Mouse (Mus musculus) neural tube, embryonic 12.5 days (tissue): ENCODE results near the gene Samd4b. TPM values are rescaled to one million over a fixed set of nuclear protein-coding genes. Genes with fewer than 3 reads are reported as not detected.

Source experiments
- ATAC-seq: fragments of 200-750 bp; cut with Nextera tagmentation; 2 replicates; pipeline ENCODE4 v1.8.0; 2017; ENCODE audit warnings: low read depth, mild to moderate bottlenecking, moderate TSS enrichment, moderate library complexity; ENCODE audit not compliant: low FRiP score
- H3K27ac ChIP-seq: fragments of 300-500 bp; sonication (generic); 2 replicates; pipeline ENCODE4 v1.5.1; 2016
- H3K27me3 ChIP-seq: fragments of 300-500 bp; sonication (generic); replicated peaks from 2 replicates; pipeline ENCODE4 v1.6.1; 2016; ENCODE audit warnings: mild to moderate bottlenecking
- H3K36me3 ChIP-seq: fragments of 300-500 bp; sonication (generic); 2 replicates; pipeline ENCODE4 v1.6.1; 2016; ENCODE audit warnings: mild to moderate bottlenecking
- H3K4me1 ChIP-seq: fragments of 300-500 bp; sonication (generic); 2 replicates; pipeline ENCODE4 v1.6.1; 2016
- H3K4me2 ChIP-seq: fragments of 300-500 bp; sonication (generic); replicated peaks from 2 replicates; pipeline ENCODE4 v1.6.1; 2016; ENCODE audit warnings: mild to moderate bottlenecking
- H3K4me3 ChIP-seq: fragments of 300-500 bp; sonication (generic); 2 replicates; pipeline ENCODE4 v1.5.1; 2016
- H3K9ac ChIP-seq: fragments of 300-500 bp; sonication (generic); 2 replicates; pipeline ENCODE4 v1.6.1; 2016; ENCODE audit warnings: mild to moderate bottlenecking
- H3K9me3 ChIP-seq: fragments of 300-500 bp; sonication (generic); 2 replicates; pipeline ENCODE4 v1.6.1; 2016; ENCODE audit warnings: mild to moderate bottlenecking
- WGBS: fragments of 180-500 bp; shearing (Covaris S2); methylation state at CpG from one replicate; pipeline ENCODE4 v1.1.7; 2016; 5-methylcytosine and 5-hydroxymethylcytosine counted together
- polyA plus RNA-seq: library from polyadenylated mRNA; unstranded; fragments of >200 nt; fragmentation: Nextera tagmentation; extraction: Ambion mirVana; gene quantifications from 2 replicates; pipeline ENCODE4 v1.2.1, GENCODE M21; 2016

Samd4b gene
- polyA plus RNA-seq, 1 experiment from 2014 or later, result 35.0 TPM

- no peak for ATAC-seq
- Histone ChIP-seq H3K4me1 (peaks cover 13% of the 10 kb centered on the region; the same call in 1 of the 2 replicates), H3K27ac (no peak overlapping the region), H3K36me3 (peaks cover 28% of the 10 kb centered on the region), H3K4me3 (no peak overlapping the region), H3K27me3 (no peaks in the 10 kb centered on the region), H3K4me2 (no peak overlapping the region), H3K9me3 (no peaks in the 10 kb centered on the region), H3K9ac (no peak overlapping the region)
- WGBS, result 52% methylated on average over 5 of the region's 5 CpGs
Measured at GRCm38 (mm10) chr7:28570982-28571682, 26.8 kb downstream of the Samd4b start.

GRCm38 (mm10) chr7:28570291-28570981 is 27.5 kb downstream of the Samd4b start:
- Histone ChIP-seq H3K9ac (no peak overlapping the region), H3K27me3 (no peaks in the 10 kb centered on the region), H3K36me3 (peaks cover 35% of the 10 kb centered on the region), H3K4me3 (no peak overlapping the region), H3K9me3 (no peaks in the 10 kb centered on the region), H3K4me2 (no peak overlapping the region), H3K4me1 (peaks cover 13% of the 10 kb centered on the region; the same call in 1 of the 2 replicates), H3K27ac (no peak overlapping the region)
- no peak for ATAC-seq
- WGBS, result 76% methylated on average over 12 of the region's 12 CpGs

GRCm38 (mm10) chr7:28568253-28568652 is 29.7 kb downstream of the Samd4b start:
- Histone ChIP-seq H3K4me1 (peaks cover 13% of the 10 kb centered on the region; the same call in 1 of the 2 replicates), H3K4me3 (no peak overlapping the region), H3K4me2 (no peak overlapping the region), H3K27ac (no peak overlapping the region), H3K9me3 (no peaks in the 10 kb centered on the region), H3K27me3 (no peaks in the 10 kb centered on the region), H3K9ac (no peak overlapping the region), H3K36me3 (peaks cover 57% of the 10 kb centered on the region)
- ATAC-seq, result peak; percentile 42; the same call in 1 of the 2 replicates

GRCm38 (mm10) chr7:28567539-28567938 is 30.4 kb downstream of the Samd4b start:
- Histone ChIP-seq H3K27me3 (no peaks in the 10 kb centered on the region), H3K4me3 (no peak overlapping the region), H3K4me2 (no peak overlapping the region), H3K4me1 (peaks cover 13% of the 10 kb centered on the region; the same call in 1 of the 2 replicates), H3K36me3 (peaks cover 64% of the 10 kb centered on the region), H3K9ac (no peak overlapping the region), H3K27ac (no peak overlapping the region), H3K9me3 (no peaks in the 10 kb centered on the region)
- 91% methylated on average over 4 of the region's 4 CpGs for WGBS
- ATAC-seq, result no peak

- Histone ChIP-seq H3K27me3 (no peaks in the 10 kb centered on the region), H3K9ac (no peak overlapping the region), H3K4me3 (no peak overlapping the region), H3K4me1 (no peaks in the 10 kb centered on the region), H3K36me3 (peaks cover 81% of the 10 kb centered on the region), H3K9me3 (no peaks in the 10 kb centered on the region), H3K4me2 (no peak overlapping the region), H3K27ac (no peak overlapping the region)
- no peak for ATAC-seq
- 78% methylated on average over 5 of the region's 5 CpGs for WGBS
Measured at GRCm38 (mm10) chr7:28565407-28565806, 32.5 kb downstream of the Samd4b start.

- H3K4me1 ChIP-seq, result no peaks in the 10 kb centered on the region
- WGBS, result 96% methylated on average over 13 of the region's 13 CpGs
- no peaks in the 10 kb centered on the region for H3K9me3 ChIP-seq
- H3K4me3 ChIP-seq, result no peak overlapping the region
- no peaks in the 10 kb centered on the region for H3K27me3 ChIP-seq
- H3K9ac ChIP-seq, result no peak overlapping the region
- H3K27ac ChIP-seq, result no peak overlapping the region
- peaks cover 91% of the 10 kb centered on the region for H3K36me3 ChIP-seq
- ATAC-seq, result no peak
- H3K4me2 ChIP-seq, result no peak overlapping the region
Measured at GRCm38 (mm10) chr7:28562951-28563350, 35.0 kb downstream of the Samd4b start.

- H3K9me3 ChIP-seq, result no peaks in the 10 kb centered on the region
- H3K4me1 ChIP-seq, result no peaks in the 10 kb centered on the region
- no peak overlapping the region for H3K4me3 ChIP-seq
- 94% methylated on average over 13 of the region's 13 CpGs for WGBS
- H3K9ac ChIP-seq, result no peak overlapping the region
- H3K36me3 ChIP-seq, result peaks cover 86% of the 10 kb centered on the region
- H3K27me3 ChIP-seq, result no peaks in the 10 kb centered on the region
- H3K4me2 ChIP-seq, result no peak overlapping the region
- no peak overlapping the region for H3K27ac ChIP-seq
- ATAC-seq, result no peak
Measured at GRCm38 (mm10) chr7:28562371-28562770, 35.6 kb downstream of the Samd4b start.

GRCm38 (mm10) chr7:28561967-28562366 is 36.0 kb downstream of the Samd4b start:
- H3K27me3 ChIP-seq, result no peaks in the 10 kb centered on the region
- no peak overlapping the region for H3K4me2 ChIP-seq
- H3K4me1 ChIP-seq, result no peaks in the 10 kb centered on the region
- H3K9me3 ChIP-seq, result no peaks in the 10 kb centered on the region
- no peak for ATAC-seq
- H3K9ac ChIP-seq, result no peak overlapping the region
- no peak overlapping the region for H3K4me3 ChIP-seq
- WGBS, result 92% methylated on average over 11 of the region's 11 CpGs
- H3K36me3 ChIP-seq, result peaks cover 82% of the 10 kb centered on the region
- H3K27ac ChIP-seq, result no peak overlapping the region

- H3K27ac ChIP-seq, result no peak overlapping the region
- no peak for ATAC-seq
- H3K27me3 ChIP-seq, result no peaks in the 10 kb centered on the region
- no peaks in the 10 kb centered on the region for H3K9me3 ChIP-seq
- no peaks in the 10 kb centered on the region for H3K4me1 ChIP-seq
- 94% methylated on average over 10 of the region's 10 CpGs for WGBS
- no peak overlapping the region for H3K9ac ChIP-seq
- H3K36me3 ChIP-seq, result peaks cover 70% of the 10 kb centered on the region
- H3K4me3 ChIP-seq, result no peak overlapping the region
- no peak overlapping the region for H3K4me2 ChIP-seq
Measured at GRCm38 (mm10) chr7:28560856-28561255, 37.1 kb downstream of the Samd4b start.

GRCm38 (mm10) chr7:28558486-28558885 is 39.5 kb downstream of the Samd4b start:
- H3K27me3 ChIP-seq, result no peaks in the 10 kb centered on the region
- H3K27ac ChIP-seq, result no peak overlapping the region
- H3K36me3 ChIP-seq, result peaks cover 47% of the 10 kb centered on the region
- no peak for ATAC-seq
- no peak overlapping the region for H3K4me3 ChIP-seq
- H3K4me1 ChIP-seq, result no peaks in the 10 kb centered on the region
- WGBS, result 64% methylated on average over 4 of the region's 4 CpGs
- H3K9me3 ChIP-seq, result no peaks in the 10 kb centered on the region
- H3K4me2 ChIP-seq, result no peak overlapping the region
- no peak overlapping the region for H3K9ac ChIP-seq

GRCm38 (mm10) chr7:28557708-28558107 is 40.2 kb downstream of the Samd4b start:
- H3K9me3 ChIP-seq, result no peaks in the 10 kb centered on the region
- no peak for ATAC-seq
- H3K36me3 ChIP-seq, result peaks cover 39% of the 10 kb centered on the region
- WGBS, result 83% methylated on average over 6 of the region's 6 CpGs
- H3K27ac ChIP-seq, result no peak overlapping the region
- no peaks in the 10 kb centered on the region for H3K27me3 ChIP-seq
- no peaks in the 10 kb centered on the region for H3K4me1 ChIP-seq
- H3K4me3 ChIP-seq, result no peak overlapping the region
- no peak overlapping the region for H3K9ac ChIP-seq
- H3K4me2 ChIP-seq, result no peak overlapping the region

- H3K9me3 ChIP-seq, result 0 out of 2 replicates have a peak, but pooled peaks cover 6% of the 10 kb centered on the region
- peaks cover 33% of the 10 kb centered on the region for H3K36me3 ChIP-seq
- H3K4me3 ChIP-seq, result no peak overlapping the region
- H3K4me2 ChIP-seq, result no peak overlapping the region
- no peak overlapping the region for H3K9ac ChIP-seq
- H3K27me3 ChIP-seq, result no peaks in the 10 kb centered on the region
- H3K4me1 ChIP-seq, result no peaks in the 10 kb centered on the region
- ATAC-seq, result no peak
- WGBS, result 72% methylated on average over 5 of the region's 5 CpGs
- no peak overlapping the region for H3K27ac ChIP-seq
Measured at GRCm38 (mm10) chr7:28557069-28557468, 40.9 kb downstream of the Samd4b start.
